Mouse (Mus musculus) cerebellum, adult 2 months (tissue): ENCODE results near the gene Il19. TPM values are rescaled to one million over a fixed set of nuclear protein-coding genes. Genes with fewer than 3 reads are reported as not detected.

ENCODE experiments used
- DNase-seq, 2 experiments: peaks; one replicate each; pipeline ENCODE4 v3.0.0; 2021
- H3K27ac ChIP-seq: fragments of 200-500 bp; 2 replicates; pipeline ENCODE4 v1.5.1; 2012; ENCODE audit warnings: low read length, control low read depth, inconsistent platforms; ENCODE audit not compliant: insufficient read depth
- H3K27me3 ChIP-seq: fragments of 200-500 bp; 2 replicates; pipeline ENCODE4 v1.6.1; 2012; ENCODE audit warnings: inconsistent platforms, mild to moderate bottlenecking, low read length, moderate library complexity; ENCODE audit not compliant: control insufficient read depth, insufficient read depth
- H3K4me1 ChIP-seq: fragments of 200-500 bp; 2 replicates; pipeline ENCODE4 v1.6.1; 2011; ENCODE audit warnings: low read length; ENCODE audit not compliant: control insufficient read depth, insufficient read depth
- H3K4me3 ChIP-seq: fragments of 200-500 bp; replicated peaks from 2 replicates; pipeline ENCODE3; 2011; ENCODE audit warnings: mild to moderate bottlenecking, low read depth, low read length, control low read depth; ENCODE audit not compliant: insufficient read depth
- CTCF ChIP-seq: fragments of 200-500 bp; IDR thresholded peaks from 2 replicates; pipeline ENCODE4 v1.5.1; 2011; ENCODE audit warnings: low read depth, mild to moderate bottlenecking, control low read depth, low read length, moderate library complexity, borderline replicate concordance; ENCODE audit not compliant: insufficient read depth
- POLR2A ChIP-seq: fragments of 200-500 bp; IDR thresholded peaks from 2 replicates; pipeline ENCODE4 v1.6.1; 2011; ENCODE audit warnings: low read length, control low read depth, borderline replicate concordance; ENCODE audit not compliant: insufficient read depth
- WGBS: fragments of 180-500 bp; shearing (Covaris S2); methylation state at CpG from one replicate; pipeline ENCODE4 v1.1.7; 2018; 5-methylcytosine and 5-hydroxymethylcytosine counted together
- polyA plus RNA-seq: library from polyadenylated mRNA; depleted of rRNA; stranded (reverse); fragments of >200 nt; gene quantifications from 2 replicates; pipeline ENCODE4 v1.2.3, GENCODE M21; 2012; rRNA removed

The Il19 gene
- 0.10 TPM in 1 of 2 replicates, not detected in the other for polyA plus RNA-seq

- 21% methylated on average over 4 of the region's 4 CpGs for WGBS
Measured at GRCm38 (mm10) chr1:130940065-130940687, at the start of gene Il19. Gene Il19, minus strand, starts transcription at chr1:130940115.

GRCm38 (mm10) chr1:130989331-130989730, 49.4 kb upstream of the Il19 start:
- WGBS, result 94% methylated on average over 3 of the region's 3 CpGs
- H3K27me3 ChIP-seq, result no peaks in the 10 kb centered on the region
- H3K27ac ChIP-seq, result no peak overlapping the region
- TF ChIP-seq CTCF, result no peak
- no peak for TF ChIP-seq POLR2A
- DNase-seq, result no peak
- H3K4me3 ChIP-seq, result no peak overlapping the region
- no peaks in the 10 kb centered on the region for H3K4me1 ChIP-seq

More at GRCm38 (mm10) chr1:130940065-130940687, at the start of gene Il19:
- peak; percentile 58 to 84 for DNase-seq
- Histone ChIP-seq H3K27ac (no peak within 1 kb of the TSS), H3K4me1 (peaks cover 15% of the 10 kb centered on the region; the same call in 1 of the 2 replicates), H3K4me3 (no peak within 1 kb of the TSS), H3K27me3 (no peaks in the 10 kb centered on the region)
- TF ChIP-seq POLR2A, result no peak
- TF ChIP-seq CTCF, result no peak

- no peak overlapping the region for H3K27ac ChIP-seq
- no peaks in the 10 kb centered on the region for H3K27me3 ChIP-seq
- H3K4me3 ChIP-seq, result no peak overlapping the region
- DNase-seq, result no peak
- TF ChIP-seq POLR2A (no peak), CTCF (no peak)
- H3K4me1 ChIP-seq, result no peaks in the 10 kb centered on the region
Measured at GRCm38 (mm10) chr1:130987418-130987817, 47.5 kb upstream of the Il19 start.

GRCm38 (mm10) chr1:130987001-130987400, 47.1 kb upstream of the Il19 start:
- Histone ChIP-seq H3K4me1 (no peaks in the 10 kb centered on the region), H3K27me3 (no peaks in the 10 kb centered on the region), H3K4me3 (no peak overlapping the region), H3K27ac (no peak overlapping the region)
- 86% methylated on average over 5 of the region's 5 CpGs for WGBS
- DNase-seq, result no peak
- TF ChIP-seq POLR2A (no peak), CTCF (no peak)

GRCm38 (mm10) chr1:130984441-130984840, 44.5 kb upstream of the Il19 start:
- H3K4me3 ChIP-seq, result no peak overlapping the region
- TF ChIP-seq CTCF (peak; percentile 41; the same call in 1 of the 2 replicates), POLR2A (no peak)

GRCm38 (mm10) chr1:130979455-130979854, 39.5 kb upstream of the Il19 start:
- no peak overlapping the region for H3K4me3 ChIP-seq
- no peaks in the 10 kb centered on the region; the same call in 1 of the 2 replicates for H3K27me3 ChIP-seq
- TF ChIP-seq CTCF, result peak; percentile 73
- TF ChIP-seq POLR2A, result no peak
- H3K4me1 ChIP-seq, result no peaks in the 10 kb centered on the region
- no peak overlapping the region for H3K27ac ChIP-seq
- DNase-seq, result peak; percentile 36 to 38
- 66% methylated on average over 1 of the region's 1 CpGs for WGBS

More at GRCm38 (mm10) chr1:130984441-130984840, 44.5 kb upstream of the Il19 start:
- 63% methylated on average over 7 of the region's 7 CpGs for WGBS
- no peak overlapping the region for H3K27ac ChIP-seq
- H3K27me3 ChIP-seq, result no peaks in the 10 kb centered on the region; the same call in 1 of the 2 replicates
- peak in 1 of 2 experiments; percentile 4 for DNase-seq
- no peaks in the 10 kb centered on the region for H3K4me1 ChIP-seq

GRCm38 (mm10) chr1:130963891-130964290, 24.0 kb upstream of the Il19 start:
- TF ChIP-seq POLR2A (no peak), CTCF (no peak)
- peak in 1 of 2 experiments; percentile 23 for DNase-seq
- 15% methylated on average over 6 of the region's 6 CpGs for WGBS

GRCm38 (mm10) chr1:130946920-130947319, 7.0 kb upstream of the Il19 start:
- no peak for DNase-seq
- Histone ChIP-seq H3K27me3 (no peaks in the 10 kb centered on the region; the same call in 1 of the 2 replicates), H3K4me3 (no peak overlapping the region), H3K27ac (no peak overlapping the region), H3K4me1 (0 out of 2 replicates have a peak, but pooled peaks cover under 1% of the 10 kb centered on the region)
- TF ChIP-seq POLR2A, result no peak
- no peak for TF ChIP-seq CTCF
- WGBS, result 79% methylated on average over 6 of the region's 6 CpGs

More at GRCm38 (mm10) chr1:130963891-130964290, 24.0 kb upstream of the Il19 start:
- H3K27me3 ChIP-seq, result no peaks in the 10 kb centered on the region
- no peaks in the 10 kb centered on the region for H3K4me1 ChIP-seq
- no peak overlapping the region for H3K27ac ChIP-seq
- no peak overlapping the region for H3K4me3 ChIP-seq
